Mouse (Mus musculus): ENCODE measurements around the gene Arcn1. TPM values are rescaled to one million over a fixed set of nuclear protein-coding genes. Genes with fewer than 3 reads are reported as not detected.

Arcn1 gene
- polyA plus RNA-seq, 1 experiment, result 30.9 TPM

DNA sequence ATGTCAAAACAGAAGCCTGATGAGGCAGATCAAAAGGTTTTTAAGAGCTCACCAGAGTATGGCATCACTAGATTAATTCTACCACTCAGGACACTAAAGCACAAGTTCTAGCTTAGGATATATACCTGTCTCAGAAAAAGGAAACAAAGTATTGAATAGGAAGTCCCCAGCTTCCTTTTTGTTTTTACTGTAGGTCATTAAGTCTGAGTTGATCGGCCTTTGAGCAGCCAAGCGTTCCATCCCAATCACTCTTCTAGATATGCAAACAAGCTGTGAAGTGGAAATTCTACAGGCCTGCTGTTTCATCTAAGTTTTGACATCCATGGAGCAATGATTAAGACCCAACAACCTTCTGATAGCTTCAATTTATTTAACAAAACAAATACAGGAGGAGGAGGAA is 6.8 kb downstream of the Arcn1 start:
- no peak overlapping the region for H3K4me3 ChIP-seq (replicated peaks; ENCODE audit: control insufficient read depth, low read depth, low read length)
- no peak for TF ChIP-seq POLR2A (IDR thresholded peaks at IDR 0.05; ENCODE audit: borderline replicate concordance, control insufficient read depth, low read depth, low read length)
- TF ChIP-seq CTCF (IDR thresholded peaks at IDR 0.05; ENCODE audit: control insufficient read depth, insufficient read depth, low read length), result no peak
- no peaks in the 10 kb centered on the region; the same call in 1 of the 2 replicates for H3K4me1 ChIP-seq (ENCODE audit: control insufficient read depth, insufficient read depth, low read length)
- WGBS, result 72% methylated on average over 2 of the region's 2 CpGs
- H3K27ac ChIP-seq (ENCODE audit: control insufficient read depth, insufficient read depth, low read depth, low read length, poor library complexity), result no peak overlapping the region

DNA sequence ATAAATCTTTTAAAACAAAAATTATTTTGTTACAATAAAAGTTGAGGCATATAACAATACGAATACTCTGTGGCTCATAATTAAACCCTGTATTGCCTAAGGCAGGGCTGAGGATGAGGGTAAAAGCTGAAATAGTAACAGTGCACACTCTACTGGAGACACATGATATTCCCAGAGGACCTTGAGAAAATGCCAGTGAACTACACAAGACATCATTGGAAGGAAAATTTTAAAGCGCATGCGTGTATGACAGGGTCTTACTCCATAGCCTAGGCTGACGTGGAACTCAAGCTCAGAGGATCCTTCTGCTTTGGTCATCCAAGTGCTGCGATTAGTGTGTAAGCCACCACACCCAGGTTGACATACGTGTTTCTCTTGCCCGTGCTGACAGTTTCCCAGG is 19.2 kb downstream of the Arcn1 start:
- TF ChIP-seq CTCF (IDR thresholded peaks at IDR 0.05; ENCODE audit: control insufficient read depth, insufficient read depth, low read length), result no peak
- no peak for TF ChIP-seq POLR2A (IDR thresholded peaks at IDR 0.05; ENCODE audit: borderline replicate concordance, control insufficient read depth, low read depth, low read length)
- 93% methylated on average over 7 of the region's 7 CpGs for WGBS
- Histone ChIP-seq H3K27ac (ENCODE audit: control insufficient read depth, insufficient read depth, low read depth, low read length, poor library complexity) (no peak overlapping the region), H3K4me3 (replicated peaks; ENCODE audit: control insufficient read depth, low read depth, low read length) (no peak overlapping the region), H3K4me1 (ENCODE audit: control insufficient read depth, insufficient read depth, low read length) (no peaks in the 10 kb centered on the region)

GRCm38 (mm10) chr9:44747341-44747740 is 20.3 kb downstream of the Arcn1 start:
- Histone ChIP-seq H3K4me1 (ENCODE audit: control insufficient read depth, insufficient read depth, low read length) (no peaks in the 10 kb centered on the region), H3K27ac (ENCODE audit: control insufficient read depth, insufficient read depth, low read depth, low read length, poor library complexity) (no peak overlapping the region), H3K4me3 (replicated peaks; ENCODE audit: control insufficient read depth, low read depth, low read length) (no peak overlapping the region)
- TF ChIP-seq CTCF (IDR thresholded peaks at IDR 0.05; ENCODE audit: control insufficient read depth, insufficient read depth, low read length) (no peak), POLR2A (IDR thresholded peaks at IDR 0.05; ENCODE audit: borderline replicate concordance, control insufficient read depth, low read depth, low read length) (no peak)
- 87% methylated on average over 3 of the region's 3 CpGs for WGBS

- no peak overlapping the region for H3K27ac ChIP-seq (ENCODE audit: control insufficient read depth, insufficient read depth, low read depth, low read length, poor library complexity)
- 85% methylated on average over 3 of the region's 3 CpGs for WGBS
- no peak overlapping the region for H3K4me3 ChIP-seq (replicated peaks; ENCODE audit: control insufficient read depth, low read depth, low read length)
- no peaks in the 10 kb centered on the region for H3K4me1 ChIP-seq (ENCODE audit: control insufficient read depth, insufficient read depth, low read length)
- TF ChIP-seq CTCF (IDR thresholded peaks at IDR 0.05; ENCODE audit: control insufficient read depth, insufficient read depth, low read length), result no peak
- no peak for TF ChIP-seq POLR2A (IDR thresholded peaks at IDR 0.05; ENCODE audit: borderline replicate concordance, control insufficient read depth, low read depth, low read length)
Observed at GRCm38 (mm10) chr9:44746666-44747065, 21.0 kb downstream of the Arcn1 start.

DNA sequence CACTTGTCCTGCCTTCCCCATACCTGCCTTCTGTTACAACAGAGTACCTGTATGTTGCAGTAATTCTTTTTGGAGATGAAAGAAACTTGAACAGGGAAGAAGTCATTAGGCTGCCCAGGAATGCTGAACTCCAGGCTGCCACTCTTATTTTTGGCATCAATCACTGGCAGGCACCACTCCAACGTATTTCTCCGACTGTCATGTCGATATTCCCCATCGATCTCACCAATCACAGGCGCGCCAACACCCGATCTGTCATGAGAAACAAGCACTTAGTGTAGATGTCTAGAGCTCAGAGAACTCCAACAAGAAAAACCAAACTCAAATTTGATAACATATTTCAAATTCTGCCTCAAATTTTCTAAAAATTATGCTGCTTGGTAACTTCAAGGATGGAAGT is 22.3 kb downstream of the Arcn1 start:
- H3K27ac ChIP-seq (ENCODE audit: control insufficient read depth, insufficient read depth, low read depth, low read length, poor library complexity), result no peak overlapping the region
- no peaks in the 10 kb centered on the region for H3K4me1 ChIP-seq (ENCODE audit: control insufficient read depth, insufficient read depth, low read length)
- TF ChIP-seq POLR2A (IDR thresholded peaks at IDR 0.05; ENCODE audit: borderline replicate concordance, control insufficient read depth, low read depth, low read length) (no peak), CTCF (IDR thresholded peaks at IDR 0.05; ENCODE audit: control insufficient read depth, insufficient read depth, low read length) (no peak)
- WGBS, result 89% methylated on average over 7 of the region's 7 CpGs
- H3K4me3 ChIP-seq (replicated peaks; ENCODE audit: control insufficient read depth, low read depth, low read length), result no peak overlapping the region

DNA sequence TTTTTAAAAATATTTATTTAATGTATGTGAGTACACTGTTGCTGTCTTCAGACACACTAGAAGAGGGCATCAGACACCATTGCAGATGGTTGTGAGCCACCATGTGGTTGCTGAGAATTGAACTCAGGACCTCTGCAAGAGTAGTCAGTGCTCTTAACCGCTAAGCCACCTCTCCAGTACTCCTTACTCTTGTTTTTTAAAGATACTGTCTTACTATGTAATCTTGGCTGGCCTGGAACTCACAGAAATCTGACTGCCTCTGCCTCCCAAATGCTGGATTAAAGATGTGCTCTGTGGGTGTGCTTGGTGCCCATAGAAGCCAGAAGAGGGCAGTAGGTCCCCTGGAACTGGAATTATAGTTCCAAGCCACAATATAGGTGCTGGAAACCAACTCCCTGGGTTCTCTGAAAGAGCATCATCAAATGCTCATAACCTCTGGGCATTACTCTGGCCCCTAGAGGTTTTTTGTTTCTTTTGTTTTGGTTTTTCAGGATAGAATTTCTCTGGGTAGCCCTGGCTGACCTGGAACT is 26.9 kb downstream of the Arcn1 start:
- TF ChIP-seq CTCF (IDR thresholded peaks at IDR 0.05; ENCODE audit: control insufficient read depth, insufficient read depth, low read length), result no peak
- TF ChIP-seq POLR2A (IDR thresholded peaks at IDR 0.05; ENCODE audit: borderline replicate concordance, control insufficient read depth, low read depth, low read length), result no peak
- Histone ChIP-seq H3K4me3 (replicated peaks; ENCODE audit: control insufficient read depth, low read depth, low read length) (no peak overlapping the region), H3K27ac (ENCODE audit: control insufficient read depth, insufficient read depth, low read depth, low read length, poor library complexity) (no peak overlapping the region), H3K4me1 (ENCODE audit: control insufficient read depth, insufficient read depth, low read length) (no peaks in the 10 kb centered on the region)
- 91% methylated on average over 1 of the region's 1 CpGs for WGBS

GRCm38 (mm10) chr9:44737240-44737949 is 30.2 kb downstream of the Arcn1 start:
- TF ChIP-seq POLR2A (IDR thresholded peaks at IDR 0.05; ENCODE audit: borderline replicate concordance, control insufficient read depth, low read depth, low read length), result no peak
- no peak for TF ChIP-seq CTCF (IDR thresholded peaks at IDR 0.05; ENCODE audit: control insufficient read depth, insufficient read depth, low read length)
- WGBS, result 46% methylated on average over 8 of the region's 8 CpGs

GRCm38 (mm10) chr9:44736301-44736700 is 31.3 kb downstream of the Arcn1 start:
- Histone ChIP-seq H3K4me3 (replicated peaks; ENCODE audit: control insufficient read depth, low read depth, low read length) (no peak overlapping the region), H3K27ac (ENCODE audit: control insufficient read depth, insufficient read depth, low read depth, low read length, poor library complexity) (no peak overlapping the region), H3K4me1 (ENCODE audit: control insufficient read depth, insufficient read depth, low read length) (peaks cover 2% of the 10 kb centered on the region)
- 62% methylated on average over 2 of the region's 2 CpGs for WGBS
- TF ChIP-seq POLR2A (IDR thresholded peaks at IDR 0.05; ENCODE audit: borderline replicate concordance, control insufficient read depth, low read depth, low read length) (no peak), CTCF (IDR thresholded peaks at IDR 0.05; ENCODE audit: control insufficient read depth, insufficient read depth, low read length) (no peak)

More at GRCm38 (mm10) chr9:44737240-44737949, 30.2 kb downstream of the Arcn1 start:
- H3K4me3 ChIP-seq (replicated peaks; ENCODE audit: control insufficient read depth, low read depth, low read length), result no peak overlapping the region
- H3K4me1 ChIP-seq (ENCODE audit: control insufficient read depth, insufficient read depth, low read length), result peaks cover 2% of the 10 kb centered on the region
- no peak overlapping the region for H3K27ac ChIP-seq (ENCODE audit: control insufficient read depth, insufficient read depth, low read depth, low read length, poor library complexity)
